Comparison of ENCODE assay signal across 9 mouse cellular contexts in genomic region chr17:63660841-63661481, GRCm38 (mm10).
DNase-seq lines count a peak whose midpoint lies in the region; ATAC-seq and TF ChIP-seq lines count a peak whose summit lies in the region.
"Had no signal": no experiment of that assay in that cellular context is flagged by ENCODE, and none has a peak within 500 bp of the region (broad histone marks: within the 10 kb centered on the region; RNA-seq: fewer than 3 reads in every experiment).

No protein-coding gene starts in this region.

- TF ChIP-seq EP300 in liver, embryonic 14.5 days (IDR thresholded peaks at IDR 0.05; ENCODE audit: low read depth): no peak
- no peak for TF ChIP-seq EP300 in liver, postnatal 0 days (IDR thresholded peaks at IDR 0.05; ENCODE audit: low read depth)

- H3K27me3 ChIP-seq in liver, embryonic 14.5 days (ENCODE audit: control insufficient read depth, insufficient read depth, low read length): no peaks in the 10 kb centered on the region
- no peaks in the 10 kb centered on the region for H3K27me3 ChIP-seq in liver, postnatal 0 days (ENCODE audit: insufficient read depth, low read length)
- no peaks in the 10 kb centered on the region for H3K27me3 ChIP-seq in hindbrain, embryonic 11.5 days (ENCODE audit: control insufficient read depth, insufficient read depth, low read length)
- H3K27me3 ChIP-seq: Patski had no signal

- no peak overlapping the region for H3K4me3 ChIP-seq in liver, embryonic 14.5 days (ENCODE audit: insufficient read depth in 1 of 2, low read depth in 2 of 2, low read length in 2 of 2)
- H3K4me3 ChIP-seq in liver, postnatal 0 days (ENCODE audit: low read depth, low read length): no peak overlapping the region
- H3K4me3 ChIP-seq in hindbrain, embryonic 11.5 days (ENCODE audit: low read depth, low read length): no peak overlapping the region

- no peak overlapping the region for H3K9ac ChIP-seq in liver, embryonic 14.5 days (replicated peaks)
- H3K9ac ChIP-seq in liver, postnatal 0 days (replicated peaks): no peak overlapping the region
- no peak overlapping the region for H3K9ac ChIP-seq in hindbrain, embryonic 11.5 days (ENCODE audit: low read depth, low read length)

- WGBS in liver, embryonic 14.5 days (ENCODE audit: insufficient replicate concordance): 66% methylated on average over 13 of the region's 13 CpGs
- WGBS in liver, postnatal 0 days (ENCODE audit: insufficient replicate concordance): 73% methylated on average over 13 of the region's 13 CpGs
- WGBS in hindbrain, embryonic 11.5 days: 90% methylated on average over 13 of the region's 13 CpGs

- no peak for ATAC-seq in liver, embryonic 14.5 days (ENCODE audit: insufficient read depth)
- no peak for ATAC-seq in liver, postnatal 0 days
- no peak for ATAC-seq in hindbrain, embryonic 11.5 days (ENCODE audit: low FRiP score)
- ATAC-seq: Patski had no signal

- no peak overlapping the region for H3K27ac ChIP-seq in liver, embryonic 14.5 days
- H3K27ac ChIP-seq in liver, postnatal 0 days (ENCODE audit: low read depth): no peak overlapping the region
- H3K27ac ChIP-seq in hindbrain, embryonic 11.5 days (ENCODE audit: low read depth, low read length): no peak overlapping the region

- no peaks in the 10 kb centered on the region for H3K4me1 ChIP-seq in liver, embryonic 14.5 days (replicated peaks; ENCODE audit: control insufficient read depth in 2 of 2, insufficient read depth in 2 of 2, low read length in 1 of 2)
- H3K4me1 ChIP-seq in liver, postnatal 0 days (ENCODE audit: insufficient read depth): no peaks in the 10 kb centered on the region
- no peaks in the 10 kb centered on the region for H3K4me1 ChIP-seq in hindbrain, embryonic 11.5 days (replicated peaks; ENCODE audit: control insufficient read depth, insufficient read depth, low read length)

- no peak for DNase-seq in liver, embryonic 14.5 days (ENCODE audit: low read depth in 3 of 3, low spot score in 3 of 3)
- no peak for DNase-seq in liver, postnatal 0 days
- peak; percentile 82 for DNase-seq in heart, adult 8-10 months (ENCODE audit: low spot score)
- peak; percentile 38 to 42 for DNase-seq in layer of hippocampus, adult 8-10 months (ENCODE audit: low spot score in 2 of 2)
- peak; percentile 70 to 79 for DNase-seq in right cerebral cortex, postnatal 10 days (ENCODE audit: low spot score in 2 of 2)
- DNase-seq in spleen, adult 12 weeks (ENCODE audit: low spot score): no peak
- DNase-seq in hindbrain, embryonic 11.5 days (ENCODE audit: low spot score): no peak
- DNase-seq in thymus, postnatal 4 days: no peak

- no peaks in the 10 kb centered on the region for H3K36me3 ChIP-seq in liver, embryonic 14.5 days (replicated peaks; ENCODE audit: control insufficient read depth, insufficient read depth, low read depth)
- no peaks in the 10 kb centered on the region for H3K36me3 ChIP-seq in liver, postnatal 0 days (replicated peaks; ENCODE audit: insufficient read depth, low read length)
- no peaks in the 10 kb centered on the region for H3K36me3 ChIP-seq in hindbrain, embryonic 11.5 days (ENCODE audit: control insufficient read depth, insufficient read depth, low read length)

- no peaks in the 10 kb centered on the region for H3K9me3 ChIP-seq in liver, embryonic 14.5 days (ENCODE audit: control insufficient read depth, low read length)
- no peaks in the 10 kb centered on the region for H3K9me3 ChIP-seq in liver, postnatal 0 days (ENCODE audit: low read length)
- no peaks in the 10 kb centered on the region for H3K9me3 ChIP-seq in hindbrain, embryonic 11.5 days (ENCODE audit: control insufficient read depth, low read length)

- no peak overlapping the region for H3K4me2 ChIP-seq in liver, embryonic 14.5 days (ENCODE audit: low read depth)
- H3K4me2 ChIP-seq in liver, postnatal 0 days (ENCODE audit: low read depth, low read length): no peak overlapping the region
- no peak overlapping the region for H3K4me2 ChIP-seq in hindbrain, embryonic 11.5 days (replicated peaks; ENCODE audit: low read depth, low read length)

- TF ChIP-seq CTCF in liver, embryonic 14.5 days (IDR thresholded peaks at IDR 0.05; ENCODE audit: low read depth): 0 out of 2 replicates have a peak, but pooled peaks have one; percentile 3
- TF ChIP-seq CTCF in liver, postnatal 0 days (IDR thresholded peaks at IDR 0.05; ENCODE audit: low read depth): no peak

Comparison
In these comparisons a context has a peak if more than half of its experiments do, and no peak if none do; other contexts are left out.
1. DNase-seq: peak in heart, adult 8-10 months (single experiment), layer of hippocampus, adult 8-10 months (2 of 2) and right cerebral cortex, postnatal 10 days (2 of 2); none in liver, embryonic 14.5 days (0 of 3), liver, postnatal 0 days (single experiment), spleen, adult 12 weeks (single experiment), hindbrain, embryonic 11.5 days (single experiment) and thymus, postnatal 4 days (single experiment).